Mouse (Mus musculus) E14TG2a.4 (cell line): ENCODE results near the gene Ccdc70.
"Not testable (repeated sequence)": the region's sequence is repeated elsewhere in the genome, so short reads cannot be mapped to it uniquely, and the experiment has no call there.

Experiments used
- CTCF ChIP-seq: conservative IDR thresholded peaks from 2 replicates; pipeline ENCODE4 v1.5.1; 2014; ENCODE audit warnings: low read length
- POU5F1 ChIP-seq: IDR thresholded peaks from 2 replicates; pipeline ENCODE4 v1.6.1; 2014; ENCODE audit warnings: low read length, borderline replicate concordance

GRCm38 (mm10) chr8:21938052-21938451 is 31.5 kb upstream of the Ccdc70 start, which contains the start of gene Defb35:
- not testable (repeated sequence) for TF ChIP-seq CTCF, POU5F1
